8 mouse cellular contexts compared by ENCODE assay signal in genomic region chr7:28767462-28767965, GRCm38 (mm10). TPM values are rescaled to one million over a fixed set of nuclear protein-coding genes. Genes with fewer than 3 reads are reported as not detected.
DNase-seq lines count a peak whose midpoint lies in the region; ATAC-seq lines count a peak whose summit lies in the region.

Gene Nfkbib, minus strand, starts transcription at chr7:28767512.

- no peak for ATAC-seq in hindbrain, embryonic 15.5 days (ENCODE audit: low FRiP score, low read depth)
- ATAC-seq in liver, embryonic 16.5 days (ENCODE audit: low read depth) = no peak

- no peak within 1 kb of the TSS for H3K27ac ChIP-seq in hindbrain, embryonic 15.5 days (replicated peaks)
- H3K27ac ChIP-seq in liver, embryonic 16.5 days (ENCODE audit: low read length) = peak within 1 kb of the TSS; percentile 49; the same call in 1 of the 2 replicates

- DNase-seq in layer of hippocampus, adult 18-20 months (ENCODE audit: low spot score in 2 of 2) = no peak
- DNase-seq in layer of hippocampus, adult 11-12 months (ENCODE audit: low spot score) = no peak
- no peak for DNase-seq in adrenal gland, postnatal 10 days
- DNase-seq in gastrocnemius, postnatal 10 days = no peak
- DNase-seq in c-Kit-positive CD71-positive TER-119-positive erythroid progenitor cells, embryonic 14.5 days (ENCODE audit: low spot score) = no peak
- DNase-seq in B cell, adult 2 months = no peak

- H3K9me3 ChIP-seq in hindbrain, embryonic 15.5 days = no peaks in the 10 kb centered on the region
- no peaks in the 10 kb centered on the region for H3K9me3 ChIP-seq in liver, embryonic 16.5 days (replicated peaks; ENCODE audit: control insufficient read depth, low read length)

- peaks cover 30% of the 10 kb centered on the region for H3K4me1 ChIP-seq in hindbrain, embryonic 15.5 days (replicated peaks)
- peaks cover 34% of the 10 kb centered on the region for H3K4me1 ChIP-seq in liver, embryonic 16.5 days (ENCODE audit: control insufficient read depth, low read depth, low read length)

- 68% methylated on average over 7 of the region's 7 CpGs for WGBS in hindbrain, embryonic 15.5 days
- 59% methylated on average over 7 of the region's 7 CpGs for WGBS in liver, embryonic 16.5 days (ENCODE audit: insufficient replicate concordance)

- H3K27me3 ChIP-seq in hindbrain, embryonic 15.5 days = no peaks in the 10 kb centered on the region
- H3K27me3 ChIP-seq in liver, embryonic 16.5 days (ENCODE audit: control insufficient read depth, insufficient read depth, low read depth, low read length) = no peaks in the 10 kb centered on the region

- H3K9ac ChIP-seq in hindbrain, embryonic 15.5 days = peak within 1 kb of the TSS; percentile 64
- H3K9ac ChIP-seq in liver, embryonic 16.5 days (ENCODE audit: low read depth, low read length) = peak within 1 kb of the TSS; percentile 74

- peak within 1 kb of the TSS; percentile 68 for H3K4me2 ChIP-seq in hindbrain, embryonic 15.5 days
- peak within 1 kb of the TSS; percentile 89 for H3K4me2 ChIP-seq in liver, embryonic 16.5 days (ENCODE audit: low read depth, low read length)

- H3K4me3 ChIP-seq in hindbrain, embryonic 15.5 days = peak within 1 kb of the TSS; percentile 58
- H3K4me3 ChIP-seq in liver, embryonic 16.5 days (ENCODE audit: low read depth, low read length) = peak within 1 kb of the TSS; percentile 88

- no peaks in the 10 kb centered on the region for H3K36me3 ChIP-seq in hindbrain, embryonic 15.5 days
- no peaks in the 10 kb centered on the region for H3K36me3 ChIP-seq in liver, embryonic 16.5 days (ENCODE audit: control insufficient read depth, insufficient read depth)

RNA-seq across cellular contexts. Expression of gene Nfkbib, which starts in this region (rescaled TPM):
- total RNA-seq in layer of hippocampus, adult 18-20 months (2021) = 10 to 100 TPM; 29.0 to 29.2 TPM
- 10 to 100 TPM; 25.1 to 25.3 TPM for total RNA-seq in adrenal gland, postnatal 10 days (2021)
- total RNA-seq in gastrocnemius, postnatal 10 days (2021) = 10 to 100 TPM; 17.4 to 18.2 TPM
- polyA plus RNA-seq in hindbrain, embryonic 15.5 days (2015; fragmentation: Nextera tagmentation; extraction: Ambion mirVana) = 66.3 and 69.0 TPM in 2 replicates
- polyA plus RNA-seq in liver, embryonic 16.5 days (2015; fragmentation: Nextera tagmentation; extraction: Ambion mirVana) = 29.3 TPM in 2 replicates
